Mouse (Mus musculus): ENCODE data around the gene 3830403N18Rik. TPM values are rescaled to one million over a fixed set of nuclear protein-coding genes. Genes with fewer than 3 reads are reported as not detected.

3830403N18Rik gene
- polyA plus RNA-seq (2015; fragmentation: Nextera tagmentation; extraction: Ambion mirVana) = 0.89 and 1.9 TPM in 2 replicates

DNA sequence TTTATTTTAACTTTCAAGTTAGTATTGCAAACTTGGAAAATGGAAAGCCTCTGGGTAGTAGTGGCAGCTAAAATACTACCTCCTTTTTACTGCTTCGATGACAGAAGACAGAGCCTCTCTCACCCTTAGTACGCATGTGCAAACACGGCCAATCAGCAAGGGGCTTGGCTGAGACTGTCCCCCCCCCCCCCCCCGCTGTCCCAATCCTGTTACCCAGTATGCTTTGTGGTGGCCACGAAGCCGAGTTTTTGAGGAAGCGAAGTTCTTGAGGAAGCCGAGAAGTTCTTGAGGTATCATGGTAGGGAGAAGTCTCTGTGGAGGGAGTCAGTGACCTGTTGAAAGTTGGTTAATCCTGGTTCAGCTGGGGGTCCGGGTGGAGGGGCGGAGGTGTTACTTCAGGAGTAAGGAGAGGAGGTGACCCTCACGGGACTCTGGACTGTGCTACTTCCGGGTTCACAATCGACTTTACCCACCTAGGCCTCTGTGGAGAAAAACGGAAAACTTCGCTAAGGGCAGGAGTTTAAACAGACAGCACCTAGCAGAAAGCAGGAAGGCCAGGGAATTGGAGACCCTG lies at the start of gene 3830403N18Rik:
3830403N18Rik (plus strand) TSS at position 237 of the 574 bp plus-strand sequence.

Other genes starting within 250 kb of the 3830403N18Rik start
- gene Gm773, start 76.3 kb downstream of the 3830403N18Rik start, polyA plus RNA-seq (2015; fragmentation: Nextera tagmentation; extraction: Ambion mirVana) = not detected in 2 replicates
- 5.3 and 5.4 TPM in 2 replicates for gene Zfp449, start 209.8 kb downstream of the 3830403N18Rik start, polyA plus RNA-seq (2015; fragmentation: Nextera tagmentation; extraction: Ambion mirVana)
- gene Smim10l2a, start 238.0 kb downstream of the 3830403N18Rik start, polyA plus RNA-seq (2015; fragmentation: Nextera tagmentation; extraction: Ambion mirVana) = 0.17 and 0.22 TPM in 2 replicates

Data from skeletal muscle tissue, postnatal 0 days (tissue).